Mouse (Mus musculus) forebrain, embryonic 14.5 days (tissue): ENCODE results near the gene Hes7. TPM values are rescaled to one million over a fixed set of nuclear protein-coding genes. Genes with fewer than 3 reads are reported as not detected.

ENCODE experiments used
- ATAC-seq: fragments of 200-750 bp; cut with Nextera tagmentation; 2 replicates; pipeline ENCODE4 v1.8.0; 2017; ENCODE audit warnings: mild to moderate bottlenecking, moderate library complexity
- DNase-seq: peaks from one replicate; pipeline ENCODE4 v3.0.0-alpha.2; 2015; ENCODE audit warnings: low spot score
- H3K27ac ChIP-seq: fragments of 300-500 bp; sonication (generic); 2 replicates; pipeline ENCODE4 v1.5.1; 2014; ENCODE audit warnings: low read depth, mild to moderate bottlenecking, control low read depth, low read length, moderate library complexity
- H3K27me3 ChIP-seq: fragments of 300-500 bp; sonication (generic); replicated peaks from 2 replicates; pipeline ENCODE4 v1.6.1; 2014; ENCODE audit warnings: low read length, control low read depth, mixed read lengths; ENCODE audit not compliant: control insufficient read depth, insufficient read depth
- H3K36me3 ChIP-seq: fragments of 300-500 bp; sonication (generic); 2 replicates; pipeline ENCODE4 v1.6.1; 2014; ENCODE audit warnings: low read length, control low read depth; ENCODE audit not compliant: control insufficient read depth, insufficient read depth
- H3K4me1 ChIP-seq: fragments of 300-500 bp; sonication (generic); 2 replicates; pipeline ENCODE4 v1.6.1; 2014; ENCODE audit warnings: antibody characterized with exemption, low read length, control low read depth; ENCODE audit not compliant: control insufficient read depth, insufficient read depth
- H3K4me2 ChIP-seq: fragments of 300-500 bp; sonication (generic); 2 replicates; pipeline ENCODE4 v1.6.1; 2014; ENCODE audit warnings: mild to moderate bottlenecking, control low read depth, low read length
- H3K4me3 ChIP-seq: fragments of 300-500 bp; sonication (generic); 2 replicates; pipeline ENCODE4 v1.5.1; 2014; ENCODE audit warnings: low read depth, low read length, control low read depth
- H3K9ac ChIP-seq: fragments of 300-500 bp; sonication (generic); 2 replicates; pipeline ENCODE4 v1.6.1; 2014; ENCODE audit warnings: mild to moderate bottlenecking, low read length, control low read depth, moderate library complexity
- H3K9me3 ChIP-seq: fragments of 300-500 bp; sonication (generic); replicated peaks from 2 replicates; pipeline ENCODE4 v1.6.1; 2016; ENCODE audit warnings: low read length, control low read depth, mixed read lengths; ENCODE audit not compliant: control insufficient read depth
- WGBS: fragments of 180-500 bp; shearing (Covaris S2); extraction: QIAGEN DNeasy Blood & Tissue Kit; methylation state at CpG from one replicate; pipeline ENCODE4 v1.1.7; 2014; 5-methylcytosine and 5-hydroxymethylcytosine counted together
- polyA plus RNA-seq: library from polyadenylated mRNA; unstranded; fragments of >200 nt; fragmentation: Nextera tagmentation; extraction: Ambion mirVana; gene quantifications from 2 replicates; pipeline ENCODE4 v1.2.1, GENCODE M21; 2014

Gene Hes7
- polyA plus RNA-seq, 1 experiment from 2014 or later: 0.24 TPM

DNA sequence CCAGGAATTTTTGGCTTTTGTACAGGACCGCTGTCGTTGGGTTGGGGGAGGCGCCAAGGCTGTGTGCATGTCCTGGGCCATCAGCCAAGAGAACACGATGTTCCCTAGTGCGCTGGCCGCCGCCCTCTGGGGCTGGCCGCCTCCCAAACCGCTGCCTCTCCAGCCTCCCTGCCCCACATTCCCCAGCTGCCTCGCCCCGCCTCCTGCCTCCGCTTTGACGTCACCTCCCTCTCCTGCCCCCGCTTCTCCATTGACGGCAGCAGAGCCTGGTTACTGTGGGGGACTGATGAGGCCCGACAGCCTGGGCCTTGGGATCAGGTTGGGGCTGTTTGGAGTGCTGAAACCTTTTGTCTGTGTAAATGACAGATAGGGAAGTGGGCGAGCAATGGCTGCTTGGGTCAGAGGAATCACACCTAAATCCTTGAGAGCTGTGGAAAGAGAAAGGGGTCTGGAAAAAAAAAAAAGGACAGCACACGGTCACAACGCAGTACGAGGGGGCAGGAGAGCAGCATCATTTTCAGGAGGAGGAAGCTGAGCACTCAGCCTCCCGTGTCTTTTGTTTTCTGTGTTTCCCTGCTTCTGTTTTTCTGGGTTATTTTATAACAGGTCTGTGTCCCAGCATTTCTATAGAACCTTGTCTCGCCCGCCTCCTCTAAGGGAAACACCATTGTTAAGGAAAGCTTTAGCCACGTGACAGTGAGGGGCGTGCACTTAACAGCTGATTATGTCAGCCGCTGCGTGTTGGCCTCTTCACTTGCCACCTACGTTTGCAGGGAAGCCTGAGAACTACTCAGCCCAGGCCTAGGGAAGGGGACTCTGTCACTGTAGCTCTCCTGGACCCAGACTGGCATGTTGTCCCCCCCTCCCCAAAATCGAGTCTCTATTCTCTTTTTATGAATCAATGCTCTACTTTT lies 23.0 kb upstream of the Hes7 start:
- Histone ChIP-seq H3K36me3 (peaks cover 19% of the 10 kb centered on the region), H3K4me2 (peak overlapping the region; percentile 84), H3K9ac (peak overlapping the region; percentile 52), H3K9me3 (no peaks in the 10 kb centered on the region), H3K27ac (peak overlapping the region; percentile 74), H3K4me3 (peak overlapping the region; percentile 22), H3K4me1 (peaks cover 44% of the 10 kb centered on the region), H3K27me3 (no peaks in the 10 kb centered on the region)
- DNase-seq: peak; percentile 92
- 2% methylated on average over 29 of the region's 29 CpGs for WGBS
- ATAC-seq: peak; percentile 8; the same call in 1 of the 2 replicates

- ATAC-seq: no peak
These were observed 22.0 kb upstream of the Hes7 start for GRCm38 (mm10) chr11:69098039-69098761.

DNA sequence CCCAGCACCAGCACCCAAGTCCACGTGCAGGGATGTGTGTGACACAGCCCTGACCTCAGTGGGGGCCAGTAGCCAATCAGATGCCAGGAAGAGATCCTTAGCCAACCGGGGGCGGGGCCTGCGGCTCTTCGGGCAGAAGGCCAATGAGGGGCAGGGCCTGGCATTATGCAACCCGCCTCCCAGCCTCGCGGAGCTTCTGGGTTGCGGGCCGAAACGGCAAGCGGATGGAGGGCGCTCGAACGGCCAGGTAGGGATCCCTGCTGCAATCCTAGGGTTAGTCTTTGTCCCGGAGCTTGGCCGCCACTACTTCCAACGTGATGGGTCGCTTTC lies 21.5 kb upstream of the Hes7 start:
- Histone ChIP-seq H3K9ac (peak overlapping the region; percentile 71), H3K4me1 (peaks cover 44% of the 10 kb centered on the region), H3K9me3 (no peaks in the 10 kb centered on the region), H3K27me3 (no peaks in the 10 kb centered on the region), H3K27ac (peak overlapping the region; percentile 63), H3K36me3 (peaks cover 29% of the 10 kb centered on the region), H3K4me2 (peak overlapping the region; percentile 84), H3K4me3 (peak overlapping the region; percentile 46)
- ATAC-seq (peak; percentile 6), DNase-seq (peak; percentile 93)
- under 1% methylated on average over 19 of the region's 19 CpGs for WGBS

More at GRCm38 (mm10) chr11:69098039-69098761, 22.0 kb upstream of the Hes7 start:
- Histone ChIP-seq H3K36me3 (peaks cover 23% of the 10 kb centered on the region), H3K4me3 (peak overlapping the region; percentile 46), H3K9ac (peak overlapping the region; percentile 52), H3K4me1 (peaks cover 44% of the 10 kb centered on the region), H3K27ac (peak overlapping the region; percentile 74), H3K4me2 (peak overlapping the region; percentile 84), H3K9me3 (no peaks in the 10 kb centered on the region), H3K27me3 (no peaks in the 10 kb centered on the region)
- 11% methylated on average over 8 of the region's 8 CpGs for WGBS
- DNase-seq: no peak

DNA sequence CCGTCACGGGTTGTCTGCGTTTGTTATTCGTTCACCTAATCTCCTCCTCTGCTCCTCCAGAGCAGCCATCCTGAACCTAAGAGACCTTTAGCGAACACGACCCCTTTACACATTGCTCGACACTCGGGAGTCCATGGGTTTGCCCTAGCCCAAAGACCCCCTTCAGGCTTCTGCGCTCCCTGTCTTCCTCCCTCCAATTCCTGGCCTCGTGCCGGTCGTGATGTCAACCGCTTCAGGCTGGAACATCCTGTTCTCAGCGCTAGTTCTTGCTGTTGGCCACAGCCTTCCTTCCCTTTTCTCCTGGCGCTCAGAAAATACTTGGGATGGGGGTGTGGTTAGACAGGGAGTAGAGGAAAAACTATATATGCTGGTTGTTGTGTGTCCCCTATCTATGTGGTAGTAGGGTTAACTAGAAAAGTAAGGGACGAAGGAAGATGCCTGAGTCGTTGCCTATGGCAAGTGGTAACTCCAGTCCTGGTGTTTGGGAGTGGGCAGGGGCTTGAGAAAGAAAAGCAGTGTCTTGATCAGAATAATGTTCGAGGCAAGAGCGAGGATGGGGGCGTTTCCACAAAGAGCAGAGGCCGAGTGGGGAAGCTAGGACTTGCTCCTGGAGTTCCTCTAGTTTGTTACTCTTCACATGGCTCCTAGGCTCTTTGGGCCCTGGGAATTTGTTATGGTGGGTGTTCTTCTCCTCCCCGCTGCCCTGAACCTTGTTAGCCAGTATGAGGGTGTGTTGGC lies 20.9 kb upstream of the Hes7 start:
- DNase-seq: peak; percentile 65
- H3K36me3 ChIP-seq: peaks cover 35% of the 10 kb centered on the region
- H3K9ac ChIP-seq: peak overlapping the region; percentile 71
- peak overlapping the region; percentile 84 for H3K4me2 ChIP-seq
- H3K27ac ChIP-seq: peak overlapping the region; percentile 63
- no peaks in the 10 kb centered on the region for H3K27me3 ChIP-seq
- H3K4me3 ChIP-seq: peak overlapping the region; percentile 46
- ATAC-seq: no peak
- peaks cover 42% of the 10 kb centered on the region for H3K4me1 ChIP-seq
- 1% methylated on average over 22 of the region's 22 CpGs for WGBS
- no peaks in the 10 kb centered on the region for H3K9me3 ChIP-seq

DNA sequence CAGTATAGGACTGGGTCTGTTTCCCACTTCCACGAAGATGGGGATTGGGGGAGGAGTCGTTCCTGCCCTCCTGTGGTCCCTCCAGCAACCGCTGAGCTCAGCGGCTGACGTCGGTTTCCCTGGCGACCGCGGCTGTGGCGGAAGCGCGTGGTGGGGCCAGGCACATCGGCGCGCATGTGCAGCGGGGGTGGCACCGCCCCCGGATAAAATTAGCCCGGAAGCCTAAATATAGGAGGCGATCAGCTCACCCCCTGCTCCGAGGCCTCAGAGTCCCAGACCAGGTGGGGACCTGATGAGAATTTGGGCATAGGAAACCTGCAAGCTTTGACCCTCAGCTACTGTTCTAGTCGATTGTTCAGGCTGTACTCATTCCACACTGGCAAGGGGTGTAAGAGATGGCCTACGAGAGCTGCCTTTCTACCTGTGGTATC lies 20.3 kb upstream of the Hes7 start:
- peak; percentile 90 for DNase-seq
- H3K36me3 ChIP-seq: peaks cover 41% of the 10 kb centered on the region
- peaks cover 40% of the 10 kb centered on the region for H3K4me1 ChIP-seq
- peak overlapping the region; percentile 46 for H3K4me3 ChIP-seq
- H3K9me3 ChIP-seq: no peaks in the 10 kb centered on the region
- peak overlapping the region; percentile 63 for H3K27ac ChIP-seq
- H3K9ac ChIP-seq: peak overlapping the region; percentile 71
- no peaks in the 10 kb centered on the region for H3K27me3 ChIP-seq
- WGBS: under 1% methylated on average over 23 of the region's 23 CpGs
- ATAC-seq: peak; percentile 29
- peak overlapping the region; percentile 84 for H3K4me2 ChIP-seq

- ATAC-seq: no peak
- H3K27ac ChIP-seq: no peak overlapping the region
- 92% methylated on average over 20 of the region's 20 CpGs for WGBS
- H3K9ac ChIP-seq: no peak overlapping the region
- no peak overlapping the region for H3K4me3 ChIP-seq
- DNase-seq: no peak
- peaks cover 49% of the 10 kb centered on the region for H3K36me3 ChIP-seq
- H3K4me1 ChIP-seq: peaks cover 33% of the 10 kb centered on the region
- H3K27me3 ChIP-seq: no peaks in the 10 kb centered on the region
- H3K9me3 ChIP-seq: no peaks in the 10 kb centered on the region
- H3K4me2 ChIP-seq: peak overlapping the region; percentile 84
These were observed 19.4 kb upstream of the Hes7 start for GRCm38 (mm10) chr11:69100639-69101360.

- H3K9ac ChIP-seq: no peak overlapping the region
- H3K4me3 ChIP-seq: no peak overlapping the region
- no peak overlapping the region for H3K4me2 ChIP-seq
- peaks cover 59% of the 10 kb centered on the region for H3K36me3 ChIP-seq
- 89% methylated on average over 21 of the region's 21 CpGs for WGBS
- ATAC-seq: no peak
- H3K9me3 ChIP-seq: no peaks in the 10 kb centered on the region
- H3K27me3 ChIP-seq: no peaks in the 10 kb centered on the region
- H3K27ac ChIP-seq: no peak overlapping the region
- H3K4me1 ChIP-seq: peaks cover 25% of the 10 kb centered on the region
- DNase-seq: no peak
These were observed 18.4 kb upstream of the Hes7 start for GRCm38 (mm10) chr11:69101604-69102402.

DNA sequence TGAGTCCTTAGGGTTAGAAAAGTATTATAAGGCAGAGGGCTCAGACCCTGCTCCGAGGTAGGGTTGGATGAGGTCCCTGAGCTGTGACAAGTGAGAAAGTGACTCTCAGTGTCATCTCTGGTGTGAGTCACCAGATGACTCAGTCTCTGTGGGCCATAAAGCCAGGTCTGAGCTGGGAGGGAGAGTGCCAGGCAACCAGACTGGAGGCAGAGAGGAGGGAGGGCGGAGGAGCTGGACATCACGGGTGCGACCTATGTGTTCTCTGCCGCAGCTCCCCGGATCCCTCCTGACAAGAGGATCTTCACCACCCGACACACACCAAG lies 17.8 kb upstream of the Hes7 start:
- DNase-seq (no peak), ATAC-seq (no peak)
- 93% methylated on average over 7 of the region's 7 CpGs for WGBS
- H3K4me3 ChIP-seq: no peak overlapping the region
- peaks cover 21% of the 10 kb centered on the region for H3K4me1 ChIP-seq
- H3K27me3 ChIP-seq: no peaks in the 10 kb centered on the region
- no peak overlapping the region for H3K27ac ChIP-seq
- H3K9me3 ChIP-seq: no peaks in the 10 kb centered on the region
- no peak overlapping the region for H3K4me2 ChIP-seq
- no peak overlapping the region for H3K9ac ChIP-seq
- H3K36me3 ChIP-seq: peaks cover 65% of the 10 kb centered on the region
